Mouse (Mus musculus) gastrocnemius, adult 2 months (tissue): ENCODE data around the gene Tspan11. TPM values are rescaled to one million over a fixed set of nuclear protein-coding genes. Genes with fewer than 3 reads are reported as not detected.
A peak's percentile ranks its signal among the peaks of the same experiment; 100 is the strongest.

Experiments
- DNase-seq: peaks from one replicate; pipeline ENCODE4 v3.0.0; 2022
- H3K27ac ChIP-seq: fragments of 200-600 bp; 2 replicates; pipeline ENCODE4 v1.8.1; 2022; ENCODE audit warnings: mild to moderate bottlenecking
- H3K4me3 ChIP-seq: fragments of 200-600 bp; 2 replicates; pipeline ENCODE4 v1.8.1; 2022; ENCODE audit warnings: mild to moderate bottlenecking, moderate library complexity
- CTCF ChIP-seq: fragments of 200-600 bp; IDR thresholded peaks from 2 replicates; pipeline ENCODE4 v1.8.1; 2022; ENCODE audit warnings: antibody characterized with exemption, mild to moderate bottlenecking, moderate library complexity
- intact Hi-C: fragments of 180-260 bp; cut with DNase I; formaldehyde crosslinking; loops from one replicate; pipeline ENCODE4 v1.15.1; 2025
- total RNA-seq, 2 experiments: library from RNA; stranded (reverse); gene quantifications; 2 replicates each; pipeline ENCODE4 v1.2.3; 2021

Gene Tspan11
- total RNA-seq, 2 experiments from 2014 or later, result 0.74 to 1.0 TPM

DNA sequence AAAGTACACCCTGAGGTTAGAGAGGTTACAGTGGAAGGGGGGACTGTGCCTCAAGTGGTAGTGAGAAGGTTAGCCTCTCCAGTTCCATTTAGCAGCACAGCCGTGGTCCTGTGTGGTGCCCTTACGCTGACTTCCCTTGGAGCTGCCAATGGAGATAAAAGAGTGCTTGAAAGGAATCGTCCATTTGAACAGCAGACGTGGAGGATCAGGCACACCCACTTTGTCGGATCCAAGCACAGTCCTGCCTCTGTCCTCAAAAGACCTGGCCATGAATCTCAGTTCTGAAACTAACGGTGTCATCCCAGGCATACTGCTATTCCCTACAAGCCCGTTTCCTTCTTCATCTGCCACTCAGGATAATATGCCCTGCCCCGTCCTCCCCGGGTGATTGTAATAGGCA is 34.6 kb downstream of the Tspan11 start:
- intact Hi-C loops, result loop anchor here (5.0 kb wide), 2 partner anchors 295 to 380 kb away; no protein-coding TSS in a partner anchor
- TF ChIP-seq CTCF, result no peak
- DNase-seq, result peak; percentile 2
- Histone ChIP-seq H3K27ac (no peak overlapping the region), H3K4me3 (no peak overlapping the region)

DNA sequence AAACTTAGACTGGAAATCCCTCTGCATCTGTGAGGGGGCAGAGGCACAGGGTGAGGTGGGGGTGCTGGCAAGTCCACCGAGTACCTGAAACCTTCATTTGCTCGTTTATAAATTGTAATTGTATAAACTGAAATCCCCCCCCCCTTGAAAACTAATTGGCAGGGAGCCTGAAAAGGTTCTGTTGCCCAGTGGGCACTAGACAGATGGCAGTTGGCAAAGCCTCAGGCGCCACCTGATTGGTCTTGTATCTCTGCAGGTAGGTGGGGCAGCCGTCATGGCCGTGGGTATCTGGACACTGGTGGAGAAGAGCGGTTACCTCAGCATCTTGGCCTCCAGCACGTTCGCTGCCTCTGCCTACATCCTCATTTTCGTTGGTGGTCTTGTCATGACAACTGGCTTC is 35.9 kb downstream of the Tspan11 start:
- H3K27ac ChIP-seq, result no peak overlapping the region
- intact Hi-C loops, result loop anchor here (5.0 kb wide), 2 partner anchors 296 to 381 kb away; no protein-coding TSS in a partner anchor
- peak; percentile 4 for DNase-seq
- no peak for TF ChIP-seq CTCF
- H3K4me3 ChIP-seq, result no peak overlapping the region

DNA sequence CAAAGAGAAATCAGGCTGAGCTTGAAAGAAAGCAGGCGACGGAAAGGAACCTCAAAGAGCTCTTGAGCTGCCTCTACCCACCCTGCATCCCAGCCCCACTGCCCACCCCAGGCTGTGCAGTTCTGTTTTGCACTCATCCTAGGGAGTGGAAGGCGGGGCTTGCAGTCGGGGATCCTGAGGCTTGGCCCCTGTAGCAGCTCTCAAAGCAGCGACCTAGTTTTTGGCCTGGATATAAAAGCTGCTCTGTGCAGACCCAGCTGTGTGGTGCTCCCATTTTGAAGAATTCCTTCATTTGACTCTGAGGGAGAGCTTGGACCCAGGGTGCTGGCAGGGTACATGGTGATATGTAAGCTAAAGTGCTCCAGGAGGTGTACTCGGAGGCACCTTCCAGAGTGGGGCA is 37.4 kb downstream of the Tspan11 start:
- peak; percentile 18 for DNase-seq
- Histone ChIP-seq H3K27ac (no peak overlapping the region), H3K4me3 (no peak overlapping the region)
- intact Hi-C loops, result loop anchor here (5.0 kb wide), 2 partner anchors 297 to 382 kb away; no protein-coding TSS in a partner anchor
- no peak for TF ChIP-seq CTCF

DNA sequence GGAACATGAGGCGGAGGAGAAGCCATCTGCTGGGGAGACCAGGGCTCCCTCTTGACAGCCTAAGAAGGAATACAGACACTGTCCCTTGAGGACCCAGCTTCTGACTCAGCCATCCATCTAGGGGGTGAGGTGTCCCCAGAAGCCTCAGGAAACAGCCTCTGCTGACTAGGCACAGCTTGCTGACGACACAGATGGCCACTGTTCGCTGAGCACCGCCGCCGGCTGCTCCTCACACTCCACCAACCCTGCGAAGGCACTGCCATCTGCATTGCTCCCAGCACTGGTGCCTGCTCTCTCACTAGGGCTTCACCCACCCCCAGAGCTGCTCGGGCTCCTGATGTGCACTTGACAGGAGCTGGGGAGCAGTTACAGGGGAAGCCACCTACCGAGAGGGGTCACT is 38.5 kb downstream of the Tspan11 start:
- no peak overlapping the region for H3K27ac ChIP-seq
- peak; percentile 16 for DNase-seq
- no peak overlapping the region for H3K4me3 ChIP-seq
- TF ChIP-seq CTCF, result no peak
- intact Hi-C loops, result no loop called here

DNA sequence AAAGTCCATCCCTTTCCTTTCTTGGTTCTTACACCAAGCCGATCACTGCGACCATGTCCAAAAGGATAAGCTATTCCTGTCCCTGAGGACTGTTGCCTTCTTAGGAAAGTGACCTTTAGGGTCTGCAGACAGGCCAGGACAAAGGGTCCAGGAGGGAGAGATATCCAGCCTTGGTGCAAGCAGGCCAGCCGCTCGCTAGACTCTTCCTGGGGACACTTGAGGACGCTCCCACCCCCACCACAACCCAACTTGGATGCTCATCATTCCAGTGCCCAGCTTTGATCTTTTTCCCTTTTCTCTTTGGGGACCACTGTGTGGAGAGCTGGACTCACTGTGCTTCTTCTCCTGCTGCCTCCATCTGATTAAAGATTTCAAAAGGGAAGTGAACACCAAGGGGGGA is 41.3 kb downstream of the Tspan11 start:
- intact Hi-C loops, result no loop called here
- no peak overlapping the region for H3K27ac ChIP-seq

DNA sequence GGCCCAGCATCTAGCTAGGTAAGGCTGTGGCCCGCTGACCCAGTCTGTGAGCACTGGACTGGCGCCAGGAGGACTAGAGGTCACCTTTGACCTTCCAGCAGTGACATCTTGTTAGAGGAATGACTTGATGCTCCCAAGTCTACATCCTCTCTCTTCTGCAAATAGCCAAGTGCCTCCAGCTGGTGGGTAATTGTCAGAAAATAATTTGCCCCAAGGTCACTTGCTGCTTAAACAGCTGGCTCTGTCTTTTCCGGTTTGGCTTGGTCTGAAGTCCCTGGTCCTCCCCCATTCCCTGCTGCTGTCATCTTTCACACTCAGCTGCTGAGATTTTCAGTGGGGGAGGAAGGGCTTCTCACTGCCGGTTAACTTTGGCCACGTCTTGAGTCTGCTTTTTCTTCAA is 45.3 kb downstream of the Tspan11 start:
- intact Hi-C loops, result no loop called here
- TF ChIP-seq CTCF, result no peak

More for the DNA sequence above, 41.3 kb downstream of the Tspan11 start:
- no peak for DNase-seq
- no peak overlapping the region for H3K4me3 ChIP-seq
- no peak for TF ChIP-seq CTCF

DNA sequence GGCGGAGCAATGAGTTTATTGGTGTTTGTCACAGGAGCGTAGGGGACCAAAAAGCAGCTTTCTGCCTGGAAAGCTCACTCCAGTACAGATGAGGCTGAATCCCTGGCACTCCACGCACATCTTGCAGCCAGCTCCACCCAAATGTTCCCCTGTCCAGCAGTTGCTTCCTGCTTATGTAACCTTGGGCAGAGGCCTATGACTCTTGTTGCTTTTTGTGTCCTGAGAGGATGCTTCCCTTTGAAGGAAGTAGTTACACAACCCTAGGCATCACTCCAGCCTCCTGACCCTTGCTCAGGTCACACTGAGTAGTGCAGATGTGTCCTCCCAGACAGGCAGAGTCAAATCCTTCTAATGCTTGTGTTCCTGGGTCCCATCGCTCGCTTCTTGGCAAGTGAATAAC is 46.5 kb downstream of the Tspan11 start:
- no peak overlapping the region for H3K4me3 ChIP-seq
- H3K27ac ChIP-seq, result 0 out of 2 replicates have a peak overlapping the region, but pooled peaks have one; percentile 56
- peak; percentile 79 for DNase-seq
- TF ChIP-seq CTCF, result no peak
- intact Hi-C loops, result no loop called here

More for the DNA sequence above, 45.3 kb downstream of the Tspan11 start:
- Histone ChIP-seq H3K4me3 (no peak overlapping the region), H3K27ac (peak overlapping the region; percentile 56)
- DNase-seq, result peak; percentile 43

DNA sequence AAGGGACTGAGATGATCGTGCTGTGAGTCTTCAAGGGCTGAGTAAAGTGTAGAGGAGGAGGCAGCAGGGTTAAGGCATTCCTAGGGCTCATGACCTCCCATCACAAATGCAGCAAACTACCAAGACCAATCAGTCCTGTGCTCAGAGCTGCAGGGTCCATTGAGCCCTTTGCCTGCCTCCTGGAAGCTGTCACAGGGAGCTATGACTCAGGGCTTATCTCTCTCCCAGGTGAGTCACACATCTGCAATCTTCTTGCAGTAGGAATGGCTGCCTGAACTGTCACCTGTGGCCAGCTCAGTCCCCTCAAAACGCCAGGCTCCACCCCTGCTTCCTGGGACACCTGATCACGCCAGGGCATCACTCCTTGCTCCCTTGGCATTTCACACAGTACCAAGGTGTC is 47.7 kb downstream of the Tspan11 start:
- TF ChIP-seq CTCF, result no peak
- Histone ChIP-seq H3K27ac (no peak overlapping the region), H3K4me3 (no peak overlapping the region)
- no peak for DNase-seq
- intact Hi-C loops, result no loop called here

DNA sequence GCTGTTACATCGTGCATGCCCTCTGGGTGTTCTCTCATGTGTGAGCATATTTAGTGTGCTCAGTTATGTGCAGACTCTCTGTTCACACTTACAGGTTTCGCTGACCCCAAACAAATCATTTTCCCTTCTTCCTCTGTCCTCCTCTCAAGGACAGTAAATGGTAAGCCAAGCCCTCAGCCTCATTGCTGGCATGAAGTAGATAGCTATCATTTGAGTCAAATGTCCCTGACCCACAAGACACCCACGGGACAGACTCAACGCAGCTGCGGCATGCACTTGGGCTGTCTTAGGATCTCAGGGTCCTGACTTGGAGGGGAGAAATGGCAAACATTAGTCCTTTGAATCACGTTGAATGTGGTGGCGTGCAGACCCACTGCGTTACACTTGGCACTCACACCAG is 55.0 kb downstream of the Tspan11 start:
- DNase-seq, result no peak
- no peak for TF ChIP-seq CTCF
- intact Hi-C loops, result no loop called here
- no peak overlapping the region for H3K4me3 ChIP-seq
- no peak overlapping the region for H3K27ac ChIP-seq

DNA sequence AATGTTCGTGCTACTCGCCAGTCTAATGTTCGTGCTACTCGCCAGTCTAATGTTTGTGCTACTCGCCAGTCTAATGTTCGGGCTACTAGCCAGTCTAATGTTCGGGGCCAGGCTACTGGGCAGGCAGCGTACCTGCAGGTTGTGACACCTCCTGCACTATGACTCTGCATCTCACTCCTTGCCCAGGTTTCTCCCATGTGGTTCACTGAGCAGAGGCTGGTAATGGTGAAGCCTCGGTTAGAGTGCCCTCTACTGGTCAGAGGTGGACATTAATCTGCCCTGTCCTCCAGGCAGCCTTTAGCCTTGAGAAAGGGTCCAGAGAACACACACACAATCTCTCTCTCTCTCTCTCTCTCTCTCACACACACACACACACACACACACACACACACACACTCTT is 58.3 kb downstream of the Tspan11 start:
- Histone ChIP-seq H3K27ac (no peak overlapping the region), H3K4me3 (no peak overlapping the region)
- DNase-seq, result peak; percentile 75
- intact Hi-C loops, result no loop called here
- TF ChIP-seq CTCF, result peak; percentile 79

DNA sequence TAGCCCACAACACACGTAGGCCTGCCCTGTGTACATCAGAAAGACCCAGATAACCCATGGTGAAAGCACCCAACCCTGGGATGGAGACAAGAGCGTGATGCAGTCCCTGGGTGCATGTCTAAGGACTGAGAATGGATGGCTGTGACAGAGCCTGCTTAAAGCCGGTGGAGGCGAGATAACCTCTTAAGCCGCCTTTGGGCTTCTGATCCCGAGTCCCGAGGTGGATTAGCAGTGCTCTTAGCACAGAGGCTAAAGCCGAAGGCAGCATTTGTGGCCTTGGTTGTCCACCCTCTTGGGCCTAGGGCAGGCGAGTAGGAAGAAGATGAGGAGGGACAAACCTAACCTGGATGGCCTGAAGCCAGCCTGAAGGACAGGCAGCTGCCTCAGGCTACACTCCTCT is 61.3 kb downstream of the Tspan11 start:
- H3K4me3 ChIP-seq, result no peak overlapping the region
- H3K27ac ChIP-seq, result no peak overlapping the region
- no peak for TF ChIP-seq CTCF
- intact Hi-C loops, result no loop called here
- no peak for DNase-seq

DNA sequence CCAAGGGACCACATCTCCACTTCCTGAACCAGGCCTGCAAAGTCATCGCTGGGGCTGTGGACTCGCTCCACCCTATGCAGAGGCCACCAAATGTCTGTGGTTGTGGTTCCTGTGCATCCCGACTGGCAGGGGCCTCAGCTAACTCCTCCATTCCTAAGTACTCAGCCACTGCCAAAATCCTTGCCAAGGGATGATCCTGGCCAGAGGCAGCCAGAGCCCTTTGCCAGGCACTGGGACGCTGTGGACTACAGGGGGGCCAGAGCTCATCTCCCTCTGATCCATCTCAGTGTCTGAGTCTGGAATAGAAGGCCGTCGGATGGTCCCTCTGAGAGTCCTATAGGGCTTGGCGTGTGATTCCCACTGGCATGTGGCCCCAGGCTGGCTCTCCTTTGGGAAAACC is 62.5 kb downstream of the Tspan11 start:
- Histone ChIP-seq H3K27ac (no peak overlapping the region), H3K4me3 (no peak overlapping the region)
- intact Hi-C loops, result no loop called here
- DNase-seq, result no peak
- TF ChIP-seq CTCF, result no peak

DNA sequence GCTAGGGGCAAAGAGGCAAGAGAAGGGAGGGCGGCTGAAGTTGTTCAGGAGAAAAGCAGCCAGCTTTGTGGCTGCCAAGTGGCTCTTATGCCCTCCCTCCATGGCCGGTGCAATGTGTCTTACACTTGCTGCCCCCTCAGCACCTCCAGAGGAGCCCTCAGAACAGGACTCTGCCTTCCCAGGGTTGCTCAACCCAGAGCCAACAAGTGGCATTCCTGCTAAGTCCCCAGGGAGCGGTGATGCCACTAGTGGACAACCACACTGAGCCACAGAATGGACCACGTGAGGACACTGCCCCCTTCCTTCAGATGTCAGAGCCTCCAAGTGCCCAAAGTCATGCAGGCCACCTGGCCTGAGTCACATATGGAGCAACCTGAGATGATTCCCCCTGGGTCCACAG is 65.7 kb downstream of the Tspan11 start:
- DNase-seq, result no peak
- H3K27ac ChIP-seq, result no peak overlapping the region
- intact Hi-C loops, result no loop called here
- no peak overlapping the region for H3K4me3 ChIP-seq
- no peak for TF ChIP-seq CTCF

DNA sequence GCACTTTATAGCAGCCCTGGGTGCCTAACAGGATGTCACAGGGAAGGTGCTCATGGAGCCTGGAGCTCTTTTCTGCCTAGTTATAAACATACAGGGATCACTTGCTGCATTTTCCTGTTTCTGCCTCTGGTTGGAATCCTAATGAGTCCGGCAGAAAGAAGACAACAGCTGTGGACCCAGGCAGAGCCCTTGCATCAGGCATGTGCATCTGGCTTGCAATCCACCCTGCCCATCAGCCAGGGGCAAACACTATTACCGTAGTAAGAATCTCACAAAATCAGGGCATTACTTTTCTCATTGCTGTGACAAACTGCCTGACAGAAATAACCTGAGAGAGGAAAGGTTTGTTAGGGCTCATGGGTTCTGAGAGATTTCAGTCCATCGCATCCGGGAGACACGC is 68.8 kb downstream of the Tspan11 start:
- DNase-seq, result no peak
- TF ChIP-seq CTCF, result no peak
- intact Hi-C loops, result no loop called here
- H3K27ac ChIP-seq, result no peak overlapping the region
- H3K4me3 ChIP-seq, result no peak overlapping the region
